Mouse (Mus musculus) megakaryocyte-erythroid progenitor cell, adult 5-6 weeks (primary cell): ENCODE data around the gene Ube2n. TPM values are rescaled to one million over a fixed set of nuclear protein-coding genes. Genes with fewer than 3 reads are reported as not detected.
A peak's percentile ranks its signal among the peaks of the same experiment; 100 is the strongest.

Experiments
- ATAC-seq: replicated peaks from 2 replicates; pipeline ENCODE4 v1.8.0; 2016; ENCODE audit warnings: mild to moderate bottlenecking, inconsistent platforms; ENCODE audit not compliant: severe bottlenecking, poor library complexity, low FRiP score, low TSS enrichment
- total RNA-seq, 2 experiments: library from RNA; stranded (forward) in 1 of 2; stranded (reverse) in 1 of 2; fragments of 200-1000, 215-1000 nt in 1 of 2; fragments of >200 nt in 1 of 2; fragmentation: Nextera tagmentation in 1 of 2; gene quantifications; 2 replicates each; pipeline ENCODE4 v1.2.3; 2014 to 2017

Ube2n gene
- total RNA-seq (2014; fragmentation: Nextera tagmentation), result 238 and 277 TPM in 2 replicates
- 172 and 198 TPM in 2 replicates for total RNA-seq (2017)

GRCm38 (mm10) chr10:95514656-95515292 is at the start of gene Ube2n:
Gene Ube2n, plus strand, starts transcription at chr10:95515145.
- peak; percentile 95 for ATAC-seq

- no peak for ATAC-seq
Observed at GRCm38 (mm10) chr10:95465485-95465896, 49.5 kb upstream of the Ube2n start.

GRCm38 (mm10) chr10:95468894-95469293 is 46.1 kb upstream of the Ube2n start:
- ATAC-seq, result no peak

GRCm38 (mm10) chr10:95471186-95471585 is 43.8 kb upstream of the Ube2n start:
- ATAC-seq, result no peak

GRCm38 (mm10) chr10:95471889-95472547 is 42.9 kb upstream of the Ube2n start:
- ATAC-seq, result no peak

- ATAC-seq, result peak; percentile 91
Observed at GRCm38 (mm10) chr10:95475923-95476322, 39.0 kb upstream of the Ube2n start.

DNA sequence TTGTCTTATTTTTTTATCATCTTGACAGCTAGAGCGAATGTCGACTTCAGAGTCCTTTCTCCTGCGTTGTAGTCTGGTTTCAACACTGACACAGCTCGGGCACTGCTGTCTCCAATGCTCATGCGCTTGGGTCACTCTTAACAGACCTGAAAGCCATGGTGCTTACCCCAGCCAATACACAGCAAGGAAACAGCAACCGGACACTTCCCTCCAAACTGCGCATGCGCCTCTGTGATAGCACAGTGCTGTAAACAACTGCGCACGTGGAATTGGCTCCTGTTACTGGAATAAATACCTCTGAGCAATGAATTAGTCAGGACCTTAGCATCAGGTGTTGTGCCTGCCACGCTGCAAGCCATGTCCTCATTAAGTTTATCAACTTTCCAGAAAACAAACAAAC is 37.4 kb upstream of the Ube2n start:
- no peak for ATAC-seq

GRCm38 (mm10) chr10:95489653-95490052 is 25.3 kb upstream of the Ube2n start:
- ATAC-seq, result no peak

DNA sequence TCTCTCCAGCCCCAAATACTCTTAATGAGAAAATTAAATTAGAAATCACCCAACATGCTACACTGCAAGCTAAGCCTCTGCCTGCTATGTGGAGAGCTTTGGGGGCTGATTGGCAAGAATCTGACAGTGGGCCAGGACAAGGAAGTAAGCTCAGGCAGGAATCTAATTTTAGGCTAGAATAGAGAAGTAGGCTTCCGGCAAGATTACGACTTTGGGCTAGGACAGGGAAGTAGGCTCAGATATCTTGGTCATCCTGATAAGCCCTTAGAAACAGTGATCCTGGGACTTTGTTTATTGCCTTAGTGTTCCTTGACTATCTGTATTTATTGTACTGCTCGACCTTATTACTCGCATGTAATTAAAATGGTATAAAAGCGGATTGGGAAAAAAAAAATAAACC is 20.7 kb upstream of the Ube2n start:
- ATAC-seq, result no peak

DNA sequence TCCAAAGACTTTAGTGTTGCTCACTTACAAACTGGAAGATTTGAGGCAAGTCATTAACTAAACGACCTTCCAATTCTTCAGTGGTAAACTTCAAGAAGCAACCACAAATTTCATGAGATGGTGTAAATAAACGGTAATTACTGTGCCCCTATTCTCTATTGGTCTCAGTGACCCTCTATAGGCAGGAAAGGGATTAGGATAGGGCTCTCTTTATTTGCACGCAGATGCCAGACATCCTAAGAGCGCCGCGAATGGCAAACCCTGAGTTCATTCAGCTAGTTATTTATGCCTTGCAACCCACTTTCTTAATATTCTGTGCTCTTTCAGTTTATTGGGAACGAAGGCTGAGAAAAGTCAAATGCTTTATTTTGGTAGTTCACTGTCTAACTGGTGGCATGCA is 13.9 kb upstream of the Ube2n start:
- ATAC-seq, result 0 out of 2 replicates have a peak, but pooled peaks have one; percentile 41

DNA sequence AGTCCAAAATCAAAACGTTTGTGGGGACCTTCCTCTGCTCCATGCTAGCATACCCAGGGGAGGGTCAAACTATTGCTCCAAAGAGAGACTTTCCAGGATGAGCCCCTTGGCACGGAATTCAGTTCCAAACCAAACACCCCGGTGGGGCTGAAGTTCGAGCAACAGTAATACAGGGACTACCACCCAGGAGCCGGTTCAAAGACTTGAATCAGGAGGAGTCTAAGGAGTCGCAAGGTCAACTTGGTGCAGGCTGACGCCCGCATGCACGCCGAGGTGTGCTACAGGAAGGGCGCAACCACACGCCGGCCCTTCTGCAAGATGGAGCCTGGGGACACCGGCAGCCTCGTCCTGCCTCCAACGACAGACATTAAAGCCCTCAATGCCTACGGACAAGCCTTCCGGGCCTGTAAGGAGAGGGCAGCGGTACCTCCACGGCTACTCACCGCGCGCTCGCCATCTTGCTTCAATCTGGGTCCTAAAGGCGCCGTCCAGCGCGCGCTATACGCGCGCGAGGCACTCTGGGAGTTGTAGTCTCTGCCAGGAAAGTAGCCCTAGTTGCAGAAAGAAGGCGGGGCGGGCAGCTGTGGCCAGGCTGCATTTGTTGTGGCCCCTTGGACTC is 13.4 kb upstream of the Ube2n start, which contains the start of gene Mrpl42:
Gene Mrpl42 (minus strand): TSS at position 478 of the 619 bp plus-strand sequence.
- peak; percentile 97 for ATAC-seq

GRCm38 (mm10) chr10:95503443-95504235 is 11.3 kb upstream of the Ube2n start:
- ATAC-seq, result no peak

DNA sequence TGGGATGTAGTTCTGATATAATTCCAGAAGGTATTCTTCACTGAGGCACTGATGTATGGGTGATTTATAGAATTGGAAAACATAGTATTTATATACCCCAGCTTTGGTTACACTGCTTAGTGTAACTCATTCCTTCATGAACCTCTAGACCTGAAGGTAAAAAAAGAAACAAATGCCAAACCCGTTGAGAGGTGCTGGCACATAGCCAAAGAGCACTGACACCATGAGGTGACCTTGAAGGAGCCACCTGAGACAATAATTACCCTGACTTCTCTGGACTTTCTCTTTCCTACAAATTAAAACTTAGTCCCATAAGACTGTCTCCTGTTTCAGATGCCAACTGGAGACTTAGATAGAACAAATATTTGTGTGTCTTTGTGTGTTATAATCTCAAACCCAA is 10.6 kb upstream of the Ube2n start:
- ATAC-seq, result no peak

GRCm38 (mm10) chr10:95508126-95508525 is 6.8 kb upstream of the Ube2n start:
- ATAC-seq, result no peak

DNA sequence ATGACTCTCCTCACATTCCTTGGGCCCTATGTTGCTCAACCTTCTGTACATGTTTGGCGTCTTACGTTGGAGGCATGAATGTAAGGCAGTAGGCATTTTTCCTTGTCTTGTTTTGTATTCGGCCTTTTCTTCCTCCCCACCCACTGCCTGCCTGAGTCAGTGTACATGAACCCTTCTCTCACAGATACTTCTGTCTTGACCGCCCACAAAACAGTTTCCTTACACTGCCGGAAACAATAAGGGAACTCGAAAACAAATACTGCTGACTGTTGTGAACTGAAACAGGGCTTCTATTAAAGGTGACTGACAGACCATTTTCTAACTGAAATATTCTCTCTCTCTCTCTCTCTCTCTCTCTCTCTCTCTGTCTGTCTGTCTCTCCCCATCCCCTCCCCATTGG is 6.2 kb upstream of the Ube2n start:
- no peak for ATAC-seq

DNA sequence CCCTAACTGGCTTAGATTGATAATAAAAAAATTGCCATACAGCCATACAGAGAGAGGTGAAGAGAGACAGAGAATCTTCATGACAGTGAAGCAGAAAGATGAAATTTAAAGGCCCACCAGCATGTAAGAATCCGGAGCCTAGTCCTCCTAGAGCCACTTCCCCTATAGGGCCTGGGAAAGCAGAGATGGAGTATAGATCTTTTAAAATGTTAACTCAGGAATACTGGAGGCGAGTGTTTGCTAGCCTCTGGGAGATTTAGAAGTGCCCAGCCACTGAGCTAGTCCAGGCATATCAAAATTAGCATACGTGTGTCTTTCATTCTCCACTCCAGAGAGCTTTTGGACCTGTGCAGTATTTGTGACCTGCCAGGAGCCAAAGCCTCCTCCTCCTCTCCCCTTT is 5.7 kb upstream of the Ube2n start:
- no peak for ATAC-seq

GRCm38 (mm10) chr10:95512635-95513034 is 2.3 kb upstream of the Ube2n start:
- ATAC-seq, result no peak

- peak; percentile 30; the same call in 1 of the 2 replicates for ATAC-seq
Observed at GRCm38 (mm10) chr10:95513768-95514556, 983 bp upstream of the Ube2n start.

DNA sequence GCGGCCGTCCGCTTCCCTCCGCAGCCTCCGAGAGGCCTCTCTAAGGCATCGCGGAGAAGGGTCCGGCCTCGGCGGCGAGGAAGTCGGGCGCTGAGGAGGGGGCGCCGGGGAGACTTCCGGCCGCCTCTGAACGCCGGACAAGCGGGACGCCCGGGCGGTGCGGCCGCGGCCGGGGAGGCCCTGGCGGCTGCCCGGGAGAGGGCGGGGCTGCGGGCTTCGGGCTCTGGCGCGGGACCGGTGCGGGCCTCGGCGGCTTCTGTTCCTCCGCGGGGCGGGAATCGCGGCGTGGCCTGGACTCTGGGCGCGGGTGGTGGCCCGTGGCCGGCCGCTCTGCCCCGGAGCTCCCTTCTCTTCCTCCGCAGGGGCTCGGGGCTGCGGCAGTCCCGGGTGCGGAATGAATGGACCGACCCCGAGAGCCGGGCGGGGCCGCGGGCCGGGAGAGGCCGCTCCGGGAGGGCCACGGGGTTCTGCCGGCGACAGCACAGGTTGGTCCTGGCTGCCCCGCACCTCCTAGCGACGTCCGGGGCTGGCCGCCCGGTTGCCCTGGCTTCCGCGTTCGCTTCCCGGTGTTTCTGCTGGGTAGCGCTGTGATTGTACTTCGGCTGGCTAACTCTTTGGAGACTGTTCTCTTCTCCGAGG is 467 bp downstream of the Ube2n start:
- ATAC-seq, result peak; percentile 13; the same call in 1 of the 2 replicates
